Mouse (Mus musculus) cerebellum, postnatal 25 days (tissue): ENCODE measurements around the gene Gne.
A peak's percentile ranks its signal among the peaks of the same experiment; 100 is the strongest.
"Not testable (repeated sequence)": the region's sequence is repeated elsewhere in the genome, so short reads cannot be mapped to it uniquely, and the experiment has no call there.

Source experiments
- DNase-seq, 2 experiments: peaks; one replicate each; pipeline ENCODE4 v3.0.0; 2021; ENCODE audit warnings: mixed read lengths in 2 of 2

Gne gene

DNA sequence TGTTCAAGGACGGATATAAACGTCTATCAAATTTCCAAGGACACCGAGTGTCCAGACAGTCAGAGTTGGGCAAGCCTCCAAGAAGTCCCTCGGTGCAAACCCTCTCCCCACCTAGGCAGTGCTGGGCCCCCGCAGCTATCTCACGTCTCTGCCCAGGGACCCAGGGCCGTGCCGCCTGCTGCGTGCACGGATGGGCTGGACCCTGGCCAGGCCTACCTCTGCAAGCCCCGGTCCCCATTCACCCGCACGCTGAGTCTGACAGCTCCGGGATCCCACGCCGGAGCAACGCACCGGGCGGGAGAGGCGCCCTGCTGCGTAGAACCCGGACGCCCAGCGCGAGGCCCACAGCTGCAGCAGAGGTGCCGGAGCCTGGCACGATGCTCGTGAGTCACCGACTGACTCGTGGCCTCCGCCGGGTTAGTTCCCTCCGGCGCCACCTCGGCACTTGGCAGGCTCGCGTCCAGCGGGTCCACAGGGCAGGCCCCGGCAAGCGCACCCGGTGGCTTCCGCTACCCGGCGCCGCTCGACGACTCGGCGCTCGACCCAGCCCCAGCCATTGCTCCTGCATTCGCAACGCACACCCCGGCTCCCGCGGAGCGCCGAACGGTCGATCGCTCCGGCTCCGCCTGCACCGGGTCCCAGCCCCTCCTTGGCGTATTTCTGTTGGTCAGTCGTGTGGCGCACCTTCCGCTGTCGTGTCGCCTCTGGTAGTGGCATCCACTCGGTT is 11.7 kb downstream of the Gne start:
- DNase-seq: peak; percentile 91 to 95

GRCm38 (mm10) chr4:44071741-44072145 is 12.2 kb downstream of the Gne start:
- DNase-seq: no peak

DNA sequence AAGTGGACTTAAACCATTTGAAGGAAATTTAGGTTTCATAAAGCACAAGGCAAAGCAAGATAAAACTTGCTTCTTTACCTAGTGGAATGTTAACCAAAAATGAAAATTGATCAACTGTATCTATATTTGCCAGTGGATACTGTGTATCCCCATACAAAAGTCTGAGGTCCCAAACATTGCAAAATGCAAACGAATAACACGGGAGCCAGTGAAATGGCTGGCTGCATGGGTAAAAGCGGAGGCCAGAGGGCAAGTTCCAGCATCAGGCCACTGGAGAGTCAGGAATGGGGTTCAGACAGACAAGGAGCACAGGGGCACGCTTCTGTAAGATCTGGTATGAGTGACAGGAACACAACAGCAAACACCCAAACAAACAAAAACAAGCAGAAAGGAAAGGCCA is 13.3 kb downstream of the Gne start:
- no peak for DNase-seq

GRCm38 (mm10) chr4:44069411-44069810 is 14.6 kb downstream of the Gne start:
- no peak for DNase-seq

DNA sequence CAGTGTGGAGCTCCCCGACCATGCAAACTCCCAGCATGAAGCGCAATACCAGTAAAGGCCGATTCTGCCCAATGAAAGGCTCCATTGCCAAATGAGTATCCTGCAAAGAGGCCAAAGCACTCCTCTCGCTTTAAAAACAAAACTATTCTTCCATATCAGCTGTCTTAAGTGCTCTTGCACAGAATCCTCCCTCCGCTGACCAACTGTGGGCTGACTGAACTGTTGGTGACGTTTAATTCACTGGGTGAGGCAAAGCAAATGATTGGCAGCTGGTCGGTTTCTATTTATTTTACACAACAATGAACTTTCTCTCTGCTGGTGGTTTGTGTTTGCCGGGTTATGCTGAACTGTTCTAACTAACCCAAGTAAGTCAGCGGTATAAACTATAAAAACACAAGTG is 15.2 kb downstream of the Gne start:
- no peak for DNase-seq

DNA sequence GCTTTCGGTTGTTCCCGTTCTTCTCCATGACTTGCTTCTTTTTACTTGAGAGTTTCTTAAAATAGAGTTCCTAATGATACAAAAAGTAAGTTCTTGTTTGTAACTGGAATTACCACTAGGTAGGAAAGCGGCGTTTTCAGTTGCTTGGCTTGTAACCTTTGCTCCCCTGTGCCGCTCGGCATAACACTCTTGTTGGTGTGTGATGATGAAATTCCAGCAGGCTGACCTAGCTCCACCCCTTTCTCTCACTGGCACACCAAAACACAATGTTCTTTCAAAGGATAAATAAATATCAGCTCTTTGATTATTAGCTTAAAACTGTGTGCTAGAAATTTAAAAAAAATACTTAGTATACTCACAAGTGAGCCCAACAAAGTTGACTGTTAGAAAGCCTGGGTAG is 17.1 kb downstream of the Gne start:
- no peak for DNase-seq

DNA sequence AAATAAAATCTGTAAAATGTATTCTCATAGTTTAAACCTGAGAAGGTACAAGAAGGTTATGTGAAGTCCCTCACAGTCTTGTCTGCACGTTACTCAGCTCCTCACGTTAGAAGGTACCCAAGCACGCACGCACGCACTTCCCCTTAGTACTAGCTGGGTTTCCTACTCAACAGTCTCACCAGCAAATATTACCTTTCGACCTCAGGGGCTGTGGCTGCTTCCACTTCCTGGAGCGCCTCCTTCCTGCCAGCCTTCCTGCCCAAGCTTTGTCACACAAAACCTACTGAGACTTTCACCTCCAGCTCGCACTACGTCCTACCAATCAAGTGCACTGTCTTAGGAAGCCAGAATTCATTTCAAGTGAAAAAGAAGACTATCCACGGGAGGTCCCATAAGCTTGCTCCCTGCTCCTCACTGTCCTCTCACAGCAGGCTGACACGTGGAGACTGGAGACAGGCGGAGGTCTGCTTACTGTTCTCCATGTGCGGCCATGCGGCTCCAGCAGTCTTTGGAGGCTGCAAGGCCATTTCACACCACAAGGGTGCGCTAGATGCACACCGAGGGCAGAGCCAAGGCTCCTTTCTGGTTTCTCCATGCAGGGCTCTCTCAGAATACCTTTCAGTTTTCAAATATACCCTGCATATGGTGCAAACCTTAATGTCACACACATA is 18.5 kb downstream of the Gne start:
- DNase-seq: peak; percentile 91 to 95

- DNase-seq: no peak
Observed at GRCm38 (mm10) chr4:44062816-44063215, 21.2 kb downstream of the Gne start.

DNA sequence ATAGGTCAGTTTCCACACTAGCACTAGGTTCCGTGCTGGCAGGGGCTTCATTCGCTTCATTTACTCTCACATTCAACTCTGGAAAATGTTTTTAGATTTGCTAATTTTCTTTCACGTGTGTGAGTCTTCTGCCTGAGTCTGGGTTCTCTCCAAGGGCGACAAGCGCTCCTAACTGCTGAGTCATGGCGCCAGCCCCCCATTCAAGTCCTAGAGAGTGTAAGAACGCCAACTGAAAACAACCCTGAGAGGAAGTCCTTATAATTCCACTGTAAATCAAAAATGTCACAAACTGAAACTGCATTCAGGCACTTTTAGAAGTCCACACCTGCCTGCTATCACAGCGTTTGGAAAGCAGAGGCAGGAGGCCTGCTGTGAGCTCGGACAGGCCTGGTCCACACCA is 21.9 kb downstream of the Gne start:
- no peak for DNase-seq

DNA sequence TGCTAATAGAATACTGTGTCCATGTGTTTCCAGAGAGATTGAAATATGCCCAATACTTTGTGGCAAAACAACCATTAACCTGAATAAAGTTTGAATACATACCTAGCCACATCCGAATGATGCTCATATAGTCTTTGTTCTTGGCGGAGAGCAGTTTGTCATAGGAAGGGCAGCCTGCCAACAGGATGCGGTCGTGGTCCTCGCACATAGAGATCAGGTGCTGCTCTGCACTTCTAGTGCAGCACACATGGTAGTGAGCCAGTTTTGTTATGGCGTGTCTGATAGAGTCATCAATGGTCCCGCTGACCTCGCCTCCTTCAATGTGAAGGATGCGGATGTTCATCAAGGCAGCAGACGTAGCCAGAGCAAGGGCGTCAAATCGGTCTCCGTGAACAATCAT is 24.3 kb downstream of the Gne start:
- DNase-seq: no peak

- no peak for DNase-seq
Observed at GRCm38 (mm10) chr4:44049812-44050211, 34.2 kb downstream of the Gne start.

- no peak for DNase-seq
Observed at GRCm38 (mm10) chr4:44046066-44046465, 37.9 kb downstream of the Gne start.

GRCm38 (mm10) chr4:44044685-44045356 is 39.2 kb downstream of the Gne start:
- no peak for DNase-seq

DNA sequence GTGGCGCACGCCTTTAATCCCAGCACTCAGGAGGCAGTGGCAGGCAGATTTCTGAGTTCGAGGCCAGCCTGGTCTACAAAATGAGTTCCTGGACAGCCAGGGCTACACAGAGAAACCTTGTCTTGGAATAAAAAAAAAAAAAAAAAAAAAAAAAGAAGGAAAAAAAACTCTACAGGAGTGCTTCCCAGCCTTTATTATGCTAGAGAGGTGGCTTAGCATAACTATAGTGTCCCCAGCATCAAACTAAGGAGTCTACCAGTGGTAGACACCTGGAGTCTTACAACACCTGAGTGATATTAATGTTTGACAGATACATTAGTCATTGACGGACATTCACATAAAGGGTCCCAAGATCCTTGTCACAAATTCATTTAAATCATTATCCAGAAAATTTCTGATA is 40.8 kb downstream of the Gne start:
- DNase-seq: not testable (repeated sequence)

DNA sequence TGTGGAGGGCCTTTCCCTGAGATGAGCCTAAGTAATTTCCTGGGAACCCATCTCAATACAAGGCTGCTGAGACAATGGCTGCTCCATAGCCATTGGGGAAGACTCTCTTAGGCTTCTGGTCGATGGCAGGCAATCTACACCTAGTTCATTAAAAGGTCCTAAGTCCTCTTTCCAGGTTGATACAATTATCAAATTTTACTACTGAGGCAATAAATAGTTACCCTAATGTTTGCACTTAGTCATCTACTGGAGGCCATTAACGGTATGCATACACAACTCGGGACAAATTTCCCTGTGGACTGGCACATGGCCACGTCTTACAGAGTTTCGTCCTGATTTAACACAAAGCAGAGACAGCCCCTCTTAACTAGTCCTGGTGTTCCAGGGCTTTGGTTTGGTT is 41.5 kb downstream of the Gne start:
- no peak for DNase-seq

DNA sequence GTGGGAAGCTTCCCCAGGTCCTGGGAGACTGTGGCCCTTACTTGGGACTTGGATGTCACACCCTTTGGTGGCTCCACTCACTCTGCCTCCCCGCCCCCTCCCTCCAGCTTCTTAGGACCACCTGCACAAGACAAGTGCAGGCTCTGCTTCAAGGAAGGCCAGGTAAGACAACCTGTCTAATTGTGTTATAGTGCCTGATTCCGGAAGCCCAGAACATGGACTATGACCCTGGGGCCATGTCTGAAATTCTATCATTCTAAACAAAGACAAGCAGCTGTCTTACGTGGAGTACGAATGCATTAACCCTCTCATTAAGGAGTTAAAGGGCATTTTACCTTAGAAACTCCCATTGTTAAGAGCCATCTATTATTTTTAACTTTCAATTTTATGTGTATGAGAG is 43.2 kb downstream of the Gne start:
- DNase-seq: no peak

GRCm38 (mm10) chr4:44036455-44036854 is 47.5 kb downstream of the Gne start:
- no peak for DNase-seq

DNA sequence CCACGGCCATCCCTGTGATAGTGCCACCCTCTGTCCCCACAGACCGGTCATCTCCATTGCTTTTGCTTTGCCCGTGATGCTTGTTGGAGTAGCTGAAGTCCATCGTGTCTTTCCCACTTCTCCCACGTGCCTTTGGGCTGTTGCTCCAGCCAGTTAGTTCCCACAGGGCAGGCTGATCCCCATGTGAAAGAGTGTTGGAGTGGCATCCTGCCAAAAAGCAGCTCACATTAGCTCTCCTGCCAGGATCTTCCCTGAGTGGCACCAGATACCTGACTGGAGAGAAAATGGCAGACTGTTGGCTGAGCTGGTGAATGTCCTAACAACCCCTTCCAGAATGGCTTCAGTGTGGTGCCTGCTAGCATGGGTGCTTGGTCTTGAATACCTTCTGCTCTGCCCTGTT is 52.5 kb downstream of the Gne start:
- peak; percentile 60 to 70 for DNase-seq

DNA sequence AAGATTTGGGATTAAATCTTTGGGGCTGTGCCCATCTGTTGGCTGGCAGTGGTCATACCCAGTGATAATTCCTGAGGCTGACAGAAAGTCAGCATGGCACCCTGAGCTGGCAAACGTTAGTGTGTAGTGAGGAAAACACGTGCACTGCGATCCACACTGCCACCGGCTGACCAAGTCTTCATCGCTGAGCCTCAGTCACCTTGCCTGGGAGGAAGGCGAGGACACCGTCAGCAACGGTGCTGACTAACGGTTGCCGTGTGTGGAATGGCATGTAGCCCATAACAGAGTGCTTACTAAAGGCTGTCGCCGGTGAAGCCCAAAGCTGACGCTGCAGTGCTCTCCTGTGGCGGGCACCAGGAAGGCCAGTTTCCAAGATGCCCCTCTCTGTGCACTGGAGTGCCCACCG is 54.3 kb downstream of the Gne start:
- DNase-seq: peak; percentile 57 to 67

DNA sequence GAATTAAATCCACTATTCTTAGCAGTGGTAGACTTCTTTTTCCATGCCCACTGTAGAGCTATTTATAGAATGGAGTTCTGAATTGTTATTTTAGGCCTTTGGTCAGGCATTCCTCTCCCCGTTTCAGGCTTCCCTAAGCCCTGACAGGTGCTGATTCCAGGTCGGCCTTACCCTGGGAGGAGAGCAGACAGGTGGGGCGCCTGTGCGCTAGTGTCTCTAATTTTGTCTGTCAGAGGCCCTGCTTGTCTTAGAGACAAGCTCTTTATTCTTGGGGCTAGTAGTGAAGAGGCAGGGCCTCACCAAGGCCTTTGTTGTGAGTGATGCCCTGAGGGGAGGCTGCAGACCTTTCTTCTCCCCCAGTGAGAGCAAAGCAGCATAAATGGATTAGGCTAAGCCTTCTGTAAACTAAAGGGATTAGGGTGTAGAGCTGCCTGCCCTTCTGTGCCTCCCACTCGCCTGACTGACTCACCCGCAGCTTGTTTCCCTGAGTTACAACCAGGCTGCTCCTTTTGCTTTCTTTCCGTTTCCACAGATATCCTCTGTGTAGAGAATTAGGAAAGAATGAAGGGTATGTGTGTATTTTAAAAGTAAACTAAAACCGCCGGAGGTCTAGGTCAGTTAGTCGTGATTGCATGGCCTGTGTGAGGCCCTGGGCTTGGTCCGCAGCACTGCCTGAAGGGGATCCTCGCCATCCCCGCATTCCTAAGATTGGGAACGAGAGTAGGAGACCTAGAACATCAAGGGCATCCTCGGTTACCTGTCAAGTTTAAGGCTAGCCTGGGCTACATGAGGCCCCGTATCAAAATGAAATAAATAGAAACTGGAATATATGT is 55.5 kb downstream of the Gne start:
- DNase-seq: peak; percentile 25 to 46

DNA sequence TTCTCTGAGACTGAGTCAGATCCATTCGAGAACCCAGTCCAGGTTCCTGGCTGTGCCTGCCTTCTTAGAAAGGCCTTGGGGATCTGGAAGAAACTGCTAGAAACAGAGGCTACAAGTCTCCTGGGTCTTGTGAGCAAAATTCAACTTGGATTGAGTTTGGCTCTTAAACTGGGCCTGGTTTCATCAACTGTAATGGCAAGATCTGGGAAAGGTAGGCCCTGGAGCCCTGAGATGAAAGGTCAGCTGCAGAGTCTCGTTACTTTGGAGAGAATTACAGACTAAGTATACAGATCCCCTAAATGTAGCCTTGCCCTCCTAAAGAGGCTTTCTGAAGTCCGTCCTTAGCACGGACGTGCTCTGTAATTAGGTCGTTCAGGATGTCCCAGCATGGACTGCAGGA is 58.4 kb downstream of the Gne start:
- DNase-seq: no peak

GRCm38 (mm10) chr4:44024241-44024640 is 59.7 kb downstream of the Gne start:
- DNase-seq: peak in 1 of 2 experiments; percentile 1

GRCm38 (mm10) chr4:44023681-44024080 is 60.3 kb downstream of the Gne start:
- peak in 1 of 2 experiments; percentile 4 for DNase-seq
